Mouse (Mus musculus) C2C12 (cell line): ENCODE measurements at regions not wholly inside any gene's neighbourhood (a gene's known extent, or its start where the extent isn't known, plus 50 kb on each side); places are given as distances from the start of the nearest gene placed in this dataset.

Source experiments
- H3K27me3 ChIP-seq: one replicate; pipeline ENCODE4 v1.6.1; 2011; ENCODE audit not compliant: control insufficient read depth, insufficient read depth, insufficient read length
- H3K36me3 ChIP-seq: one replicate; pipeline ENCODE4 v1.6.1; 2011; ENCODE audit not compliant: control insufficient read depth, insufficient read depth
- H3K4me3 ChIP-seq: one replicate; pipeline ENCODE4 v1.5.1; 2011; ENCODE audit warnings: mild to moderate bottlenecking, control low read depth; ENCODE audit not compliant: poor library complexity, insufficient read depth, severe bottlenecking
- H3K79me2 ChIP-seq: one replicate; pipeline ENCODE4 v1.6.1; 2011; ENCODE audit not compliant: control insufficient read depth, insufficient read depth
- H3K79me3 ChIP-seq: one replicate; pipeline ENCODE4 v1.6.1; 2011; ENCODE audit warnings: low read depth, control low read depth
- H3ac ChIP-seq: one replicate; pipeline ENCODE3; 2011; ENCODE audit warnings: low read depth; ENCODE audit not compliant: control insufficient read depth, insufficient read length
- CEBPB ChIP-seq: IDR thresholded peaks from one replicate; pipeline ENCODE4 v1.6.1; 2011; ENCODE audit warnings: low read depth, mild to moderate bottlenecking, control low read depth, moderate library complexity
- CTCF ChIP-seq: IDR thresholded peaks from one replicate; pipeline ENCODE4 v1.5.1; 2011; ENCODE audit not compliant: control insufficient read depth, insufficient read depth, insufficient read length
- FOSL1 ChIP-seq: IDR thresholded peaks from one replicate; pipeline ENCODE4 v1.8.0; 2011; ENCODE audit warnings: mild to moderate bottlenecking, low read length; ENCODE audit not compliant: poor library complexity, insufficient read depth, severe bottlenecking
- MAX ChIP-seq: IDR thresholded peaks from one replicate; pipeline ENCODE4 v1.6.1; 2011; ENCODE audit warnings: mild to moderate bottlenecking, control low read depth
- MYOD1 ChIP-seq: IDR thresholded peaks from one replicate; pipeline ENCODE4 v1.6.1; 2011; ENCODE audit warnings: low read depth; ENCODE audit not compliant: control insufficient read depth, insufficient read length
- MYOG ChIP-seq: IDR thresholded peaks from one replicate; pipeline ENCODE4 v1.6.1; 2011; ENCODE audit not compliant: control insufficient read depth, insufficient read length; ENCODE audit errors: extremely low read depth
- USF1 ChIP-seq: IDR thresholded peaks from one replicate; pipeline ENCODE4 v1.6.1; 2011; ENCODE audit warnings: low read depth, mild to moderate bottlenecking, control low read depth, moderate library complexity

DNA sequence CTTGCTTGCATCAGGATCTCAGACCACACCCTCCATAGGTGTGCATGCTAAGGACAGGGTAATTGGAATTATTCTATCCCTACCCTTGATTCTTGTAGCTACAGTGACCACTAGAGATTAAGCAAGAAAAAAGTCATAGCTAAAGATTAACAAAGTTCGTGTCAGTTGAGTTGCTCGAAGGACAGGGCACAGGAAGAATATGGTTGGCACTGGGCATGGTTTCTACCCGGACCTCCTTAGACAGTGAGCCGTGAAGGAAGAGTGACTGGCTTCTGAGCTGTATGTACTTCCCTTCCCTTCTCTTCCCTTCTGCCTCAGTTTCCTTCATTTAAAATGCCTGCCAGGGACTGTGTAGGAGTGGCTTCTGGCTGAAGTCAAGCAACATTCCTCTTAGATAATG, 100.0 kb downstream of the Nfkbiz start:
- TF ChIP-seq USF1 (no peak), FOSL1 (no peak), CTCF (no peak), CEBPB (no peak), MYOD1 (no peak), MAX (no peak), MYOG (no peak)
- H3K79me3 ChIP-seq = no peaks in the 10 kb centered on the region
- no peaks in the 10 kb centered on the region for H3K79me2 ChIP-seq
- H3K36me3 ChIP-seq = no peaks in the 10 kb centered on the region
- no peak overlapping the region for H3K4me3 ChIP-seq
- H3ac ChIP-seq = no peak overlapping the region
- H3K27me3 ChIP-seq = no peaks in the 10 kb centered on the region

DNA sequence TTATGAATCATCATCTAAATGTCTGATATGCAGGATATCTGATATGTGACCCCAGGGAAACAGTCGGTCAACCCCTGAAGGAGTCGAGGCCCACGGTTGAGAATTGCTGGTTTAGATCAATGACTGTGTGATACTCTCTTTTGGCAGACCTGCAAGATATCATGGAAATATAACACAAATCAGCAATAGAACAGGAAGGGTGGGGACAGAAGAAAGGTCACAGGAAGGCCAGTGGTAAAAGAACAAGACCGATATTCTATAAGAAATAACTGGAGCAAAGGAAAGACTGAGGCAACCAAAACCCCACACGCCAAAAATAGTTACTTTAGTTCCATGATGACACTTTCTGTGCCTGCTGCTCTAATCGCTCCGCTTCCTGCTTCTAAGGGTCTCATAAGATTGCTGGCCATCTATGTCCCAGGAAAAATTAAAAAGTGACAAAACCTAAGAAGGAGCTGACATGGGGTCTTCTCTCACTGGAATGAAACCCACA, 103.2 kb downstream of the Nfkbiz start:
- Histone ChIP-seq H3K79me2 (no peaks in the 10 kb centered on the region), H3K27me3 (no peaks in the 10 kb centered on the region), H3ac (no peak overlapping the region), H3K79me3 (no peaks in the 10 kb centered on the region), H3K36me3 (no peaks in the 10 kb centered on the region), H3K4me3 (no peak overlapping the region)
- TF ChIP-seq USF1 (no peak), CTCF (no peak), MYOD1 (no peak), CEBPB (no peak), MAX (no peak)

DNA sequence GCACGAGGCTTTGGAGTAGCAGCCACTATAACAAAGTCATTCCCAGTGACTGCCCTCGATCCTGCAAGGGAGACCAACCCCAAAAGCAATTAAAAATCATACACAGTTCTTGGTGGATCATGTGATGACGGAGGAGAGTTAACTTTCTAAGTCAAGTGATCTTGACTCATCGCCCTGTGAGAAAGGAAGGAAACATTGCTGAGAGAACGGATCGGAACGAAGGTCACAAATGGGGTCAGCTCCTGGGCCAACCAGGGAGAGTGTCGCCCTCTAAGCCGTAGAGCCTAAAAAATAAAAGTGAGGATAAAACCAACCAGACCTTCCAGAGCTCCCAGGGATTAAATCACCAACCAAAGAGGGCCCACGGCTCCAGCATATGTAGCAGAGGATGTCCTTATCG, 104.4 kb downstream of the Nfkbiz start:
- TF ChIP-seq CTCF = no peak
- no peak for TF ChIP-seq CEBPB
- peak; percentile 52 for TF ChIP-seq USF1
- no peak for TF ChIP-seq MYOD1
- no peak overlapping the region for H3ac ChIP-seq
- no peaks in the 10 kb centered on the region for H3K27me3 ChIP-seq
- no peaks in the 10 kb centered on the region for H3K79me3 ChIP-seq
- H3K4me3 ChIP-seq = no peak overlapping the region
- no peaks in the 10 kb centered on the region for H3K79me2 ChIP-seq
- H3K36me3 ChIP-seq = no peaks in the 10 kb centered on the region

DNA sequence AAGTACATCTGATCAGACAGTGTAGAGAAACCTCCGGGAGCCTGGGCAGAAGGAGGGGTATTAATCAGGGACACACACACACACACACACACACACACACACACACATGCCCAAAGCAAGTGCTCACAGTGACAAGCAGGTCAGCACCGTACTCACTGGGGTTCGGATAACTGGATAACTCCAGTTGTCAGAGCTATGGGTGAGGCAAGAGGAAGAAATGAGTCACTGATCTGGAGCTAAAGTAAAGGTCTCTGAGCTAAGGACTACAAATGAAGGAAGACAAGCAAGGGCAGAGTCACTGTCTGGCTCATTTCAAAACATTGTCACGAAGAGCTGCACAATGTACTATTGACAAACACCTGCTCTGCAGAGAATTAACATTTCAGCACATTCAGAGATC, 104.9 kb downstream of the Nfkbiz start:
- H3K79me3 ChIP-seq = no peaks in the 10 kb centered on the region
- no peaks in the 10 kb centered on the region for H3K36me3 ChIP-seq
- TF ChIP-seq CEBPB (peak; percentile 69), CTCF (no peak), FOSL1 (no peak)

DNA sequence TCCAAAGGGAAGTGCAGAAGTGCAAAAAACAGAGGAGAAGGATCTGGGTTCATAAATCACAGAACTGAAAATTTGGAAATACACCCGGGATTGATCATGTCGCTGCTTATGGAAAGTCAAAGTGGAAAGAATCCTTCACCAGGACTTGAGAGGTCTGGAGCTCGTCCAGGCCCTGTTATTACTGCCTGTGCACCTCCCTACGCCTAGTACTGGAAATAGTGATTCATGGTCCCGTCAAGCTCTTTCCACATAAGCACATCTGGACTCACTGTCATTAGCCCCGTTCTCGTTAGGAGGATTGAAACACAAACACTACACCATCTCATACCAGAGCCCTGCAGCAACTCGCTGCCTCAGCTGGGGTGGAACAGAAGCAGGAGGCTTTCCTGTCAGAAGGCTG, 107.7 kb downstream of the Nfkbiz start:
- H3ac ChIP-seq = no peak overlapping the region
- no peaks in the 10 kb centered on the region for H3K27me3 ChIP-seq
- no peak overlapping the region for H3K4me3 ChIP-seq
- no peaks in the 10 kb centered on the region for H3K79me2 ChIP-seq
- no peaks in the 10 kb centered on the region for H3K36me3 ChIP-seq
- H3K79me3 ChIP-seq = no peaks in the 10 kb centered on the region
- TF ChIP-seq FOSL1 (no peak), USF1 (no peak), MYOD1 (no peak), MYOG (no peak), MAX (no peak), CEBPB (no peak), CTCF (no peak)

More for the DNA sequence above, 104.9 kb downstream of the Nfkbiz start:
- H3ac ChIP-seq = no peak overlapping the region
- H3K4me3 ChIP-seq = no peak overlapping the region
- no peaks in the 10 kb centered on the region for H3K79me2 ChIP-seq
- H3K27me3 ChIP-seq = no peaks in the 10 kb centered on the region

DNA sequence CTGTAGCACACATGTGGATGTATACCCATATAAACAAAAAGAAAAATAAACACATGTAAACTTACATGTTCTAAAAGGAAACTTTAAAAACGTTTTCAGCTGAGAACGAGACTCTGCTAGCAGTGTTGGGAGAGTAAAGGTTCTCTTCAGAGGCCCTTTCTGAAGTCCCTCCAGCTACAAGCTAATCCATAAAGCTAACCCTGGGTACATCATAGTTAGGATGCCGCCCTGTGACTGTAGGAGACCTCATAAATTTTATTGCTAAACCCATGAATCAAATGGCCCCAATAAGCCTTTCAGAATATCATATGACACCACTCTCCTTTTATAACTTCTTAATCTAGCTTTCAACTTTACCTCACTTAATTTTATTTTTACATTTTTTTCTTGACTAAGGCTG, 112.2 kb downstream of the Nfkbiz start:
- no peak overlapping the region for H3K4me3 ChIP-seq
- H3K79me3 ChIP-seq = no peaks in the 10 kb centered on the region
- no peak overlapping the region for H3ac ChIP-seq
- H3K36me3 ChIP-seq = no peaks in the 10 kb centered on the region
- H3K79me2 ChIP-seq = no peaks in the 10 kb centered on the region
- TF ChIP-seq MAX (no peak), MYOG (no peak), MYOD1 (no peak), CTCF (no peak), FOSL1 (no peak), CEBPB (no peak), USF1 (no peak)
- H3K27me3 ChIP-seq = no peaks in the 10 kb centered on the region
